Mouse (Mus musculus): ENCODE measurements at regions not wholly inside any gene's neighbourhood (a gene's known extent, or its start where the extent isn't known, plus 50 kb on each side); places are given as distances from the start of the nearest gene placed in this dataset.

DNA sequence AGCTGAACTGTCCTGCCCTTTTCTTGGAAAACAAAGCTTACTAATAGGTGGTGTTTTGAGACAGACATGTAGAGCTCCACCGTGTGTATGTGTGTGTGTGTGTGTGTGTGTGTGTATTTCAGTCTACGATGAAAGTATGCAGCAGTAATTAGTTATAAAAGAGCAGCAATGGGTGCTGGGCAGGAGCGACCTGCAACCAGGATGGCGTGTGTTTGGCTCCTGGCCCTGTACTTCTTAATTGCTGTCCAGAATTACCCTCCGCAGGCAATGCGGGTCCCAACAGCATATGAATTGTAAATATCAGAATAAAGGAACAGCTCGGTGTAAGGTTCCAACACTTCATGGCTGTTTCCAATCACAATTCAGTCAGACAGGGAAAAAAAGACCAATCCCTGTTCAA, 92.4 kb downstream of the Kcnrg start:
- TF ChIP-seq TAL1 (IDR thresholded peaks at IDR 0.05; ENCODE audit: low read length) (no peak), GATA1 (IDR thresholded peaks at IDR 0.05; ENCODE audit: low read length) (no peak)

Data from erythroblast, embryonic 14.5 days (primary cell).